Mouse (Mus musculus): Measurements from ENCODE around the gene 4931428L18Rik. TPM values are rescaled to one million over a fixed set of nuclear protein-coding genes. Genes with fewer than 3 reads are reported as not detected.
"Not testable (repeated sequence)": the region's sequence is repeated elsewhere in the genome, so short reads cannot be mapped to it uniquely, and the experiment has no call there.

Gene 4931428L18Rik
- polyA plus RNA-seq, 1 experiment from 2014 or later = not detected

DNA sequence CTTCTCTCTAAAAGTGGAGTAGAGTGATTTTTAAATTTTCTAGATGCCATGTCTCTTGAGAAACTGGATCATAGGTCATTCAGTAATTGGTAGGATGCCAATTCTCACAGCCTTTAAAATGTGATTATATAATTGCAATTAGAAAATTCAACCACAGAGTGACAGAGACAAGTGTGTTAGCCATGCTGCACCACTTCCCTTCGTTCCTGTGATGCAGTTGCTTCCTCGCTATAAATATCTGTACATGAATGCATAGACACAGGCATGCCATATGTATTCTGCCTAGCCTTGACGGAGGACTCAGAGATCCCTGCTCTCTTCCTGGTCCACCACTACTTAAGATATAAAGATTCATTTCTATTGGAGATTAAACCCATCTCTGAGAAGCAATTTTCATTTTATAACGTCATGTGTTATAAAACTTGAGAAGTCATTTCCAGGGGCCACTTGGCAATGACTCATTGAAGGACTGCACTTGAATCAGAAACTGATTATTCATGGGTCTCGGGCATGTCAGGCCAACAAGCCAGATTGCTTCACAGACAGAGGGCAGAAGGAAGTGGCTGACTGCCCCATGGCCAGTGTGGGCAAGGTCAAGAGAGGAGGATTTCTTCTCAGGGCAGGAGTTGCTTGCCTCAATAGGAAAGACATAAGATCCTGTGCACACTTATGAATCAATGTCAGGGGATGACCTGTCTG is 172.4 kb downstream of the 4931428L18Rik start:
- 76% methylated on average over 5 of the region's 5 CpGs for WGBS
- no peak for ATAC-seq (ENCODE audit: insufficient number of reproducible peaks, insufficient read depth, low FRiP score, low TSS enrichment, low read depth)
- no peak overlapping the region for H3K4me2 ChIP-seq
- no peak overlapping the region for H3K4me3 ChIP-seq (replicated peaks)
- no peak overlapping the region for H3K9ac ChIP-seq (replicated peaks)
- H3K27me3 ChIP-seq = no peaks in the 10 kb centered on the region
- no peak overlapping the region for H3K27ac ChIP-seq
- H3K36me3 ChIP-seq = no peaks in the 10 kb centered on the region
- H3K4me1 ChIP-seq (replicated peaks) = no peaks in the 10 kb centered on the region
- no peaks in the 10 kb centered on the region for H3K9me3 ChIP-seq

DNA sequence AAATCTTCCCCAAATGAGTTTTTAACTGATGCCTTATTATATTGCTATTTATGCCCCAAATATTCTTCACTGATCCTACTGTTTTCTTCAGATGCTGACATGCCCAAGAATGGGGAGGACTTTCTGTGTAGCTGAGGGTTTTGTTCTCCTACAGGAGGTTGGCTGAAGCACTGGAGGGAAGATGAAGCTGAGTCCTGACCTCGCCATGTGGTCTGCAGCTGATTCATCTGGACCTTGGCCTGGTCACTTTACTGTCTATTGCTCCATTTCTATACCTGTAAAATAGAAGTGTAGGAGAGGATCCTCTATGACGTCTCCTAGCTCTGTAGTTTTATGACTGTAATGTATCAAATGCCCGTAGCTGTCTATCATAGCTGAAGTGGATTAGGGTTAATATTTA is 179.3 kb downstream of the 4931428L18Rik start:
- Histone ChIP-seq H3K9ac (replicated peaks) (no peak overlapping the region), H3K9me3 (no peaks in the 10 kb centered on the region), H3K4me1 (replicated peaks) (no peaks in the 10 kb centered on the region), H3K36me3 (no peaks in the 10 kb centered on the region), H3K4me2 (no peak overlapping the region), H3K27me3 (no peaks in the 10 kb centered on the region), H3K4me3 (replicated peaks) (no peak overlapping the region), H3K27ac (no peak overlapping the region)
- 79% methylated on average over 3 of the region's 3 CpGs for WGBS
- ATAC-seq (ENCODE audit: insufficient number of reproducible peaks, insufficient read depth, low FRiP score, low TSS enrichment, low read depth) = no peak

DNA sequence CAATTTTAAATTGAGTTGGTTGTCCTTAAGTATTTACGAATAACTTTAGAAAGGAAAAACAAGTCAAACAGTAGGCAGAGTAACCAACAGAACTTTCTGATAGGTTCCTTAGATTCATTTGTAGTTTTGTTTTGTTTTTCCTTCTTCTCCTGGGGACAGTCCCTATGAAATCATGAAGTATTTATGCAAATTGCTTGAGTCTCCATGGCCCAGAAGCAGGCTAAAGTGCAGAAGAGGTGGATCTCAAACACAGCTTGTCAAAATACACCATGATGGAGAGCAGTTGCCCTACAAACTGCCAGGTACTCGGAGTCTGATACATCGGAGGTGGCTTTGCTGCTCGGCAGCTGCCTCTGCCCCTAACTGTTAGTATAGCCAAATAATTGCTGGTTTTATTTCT is 179.7 kb downstream of the 4931428L18Rik start:
- Histone ChIP-seq H3K9ac (replicated peaks) (no peak overlapping the region), H3K4me1 (replicated peaks) (no peaks in the 10 kb centered on the region), H3K27me3 (no peaks in the 10 kb centered on the region), H3K36me3 (no peaks in the 10 kb centered on the region), H3K9me3 (no peaks in the 10 kb centered on the region), H3K4me3 (replicated peaks) (no peak overlapping the region), H3K4me2 (no peak overlapping the region), H3K27ac (no peak overlapping the region)
- 82% methylated on average over 4 of the region's 4 CpGs for WGBS
- no peak for ATAC-seq (ENCODE audit: insufficient number of reproducible peaks, insufficient read depth, low FRiP score, low TSS enrichment, low read depth)

DNA sequence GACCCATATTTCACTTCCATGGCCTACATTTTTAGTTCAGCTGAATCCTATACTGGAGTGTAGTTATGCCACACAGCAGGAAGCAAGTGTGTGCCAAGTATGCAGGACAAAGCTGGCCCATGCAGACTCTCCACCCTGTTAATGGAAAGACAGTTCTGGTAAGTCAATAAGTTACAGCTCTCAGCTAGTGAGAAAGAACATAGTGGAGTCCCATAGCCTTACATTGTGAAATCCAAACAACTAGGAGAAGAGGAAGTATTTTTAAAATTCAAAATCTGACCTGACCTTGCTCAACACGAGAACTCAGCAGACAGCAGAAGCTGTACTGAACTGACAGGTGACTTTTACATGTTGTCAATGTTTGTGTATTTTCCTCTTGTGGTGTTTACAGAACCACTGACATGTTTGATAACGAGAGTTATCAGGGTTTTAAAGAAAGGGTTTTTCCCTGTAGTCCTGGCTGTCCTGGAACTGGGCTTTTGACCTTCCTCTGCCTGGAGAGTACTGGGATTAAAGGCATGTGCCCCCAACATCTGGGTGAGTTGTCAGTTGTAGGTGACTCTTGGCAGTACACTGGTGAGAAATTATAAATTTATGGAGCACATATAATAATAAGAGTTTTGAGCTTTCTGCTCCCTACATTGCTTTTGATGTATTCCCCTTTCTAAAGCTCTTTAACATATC is 188.5 kb downstream of the 4931428L18Rik start:
- H3K27ac ChIP-seq = no peak overlapping the region
- ATAC-seq (ENCODE audit: insufficient number of reproducible peaks, insufficient read depth, low FRiP score, low TSS enrichment, low read depth) = no peak
- no peak overlapping the region for H3K4me2 ChIP-seq
- no peaks in the 10 kb centered on the region for H3K36me3 ChIP-seq
- H3K4me3 ChIP-seq (replicated peaks) = no peak overlapping the region
- no peaks in the 10 kb centered on the region for H3K4me1 ChIP-seq (replicated peaks)
- no peaks in the 10 kb centered on the region for H3K9me3 ChIP-seq
- no peak overlapping the region for H3K9ac ChIP-seq (replicated peaks)
- WGBS = 75% methylated on average over 2 of the region's 2 CpGs
- H3K27me3 ChIP-seq = no peaks in the 10 kb centered on the region

DNA sequence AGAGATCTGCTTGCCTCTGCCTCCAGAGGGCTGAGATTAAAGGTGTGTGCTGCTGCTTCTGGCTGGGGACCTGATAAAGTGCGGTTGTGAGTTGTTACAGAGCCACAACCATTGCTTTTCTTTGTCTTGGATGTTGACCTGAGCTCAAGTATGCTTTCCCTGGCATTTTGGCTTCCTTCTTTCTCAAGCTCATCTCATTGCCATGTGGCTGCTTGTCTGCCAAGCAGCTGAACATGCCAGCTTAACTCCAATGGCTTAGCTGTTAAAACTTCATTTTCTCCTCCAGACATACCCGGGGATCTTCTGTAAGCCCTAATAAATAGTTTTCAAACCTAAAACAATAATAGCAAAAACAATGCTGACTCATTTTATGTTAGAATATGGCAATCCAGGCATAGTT is 190.1 kb downstream of the 4931428L18Rik start:
- Histone ChIP-seq H3K27me3 (no peaks in the 10 kb centered on the region), H3K27ac (no peak overlapping the region), H3K9ac (replicated peaks) (no peak overlapping the region), H3K4me2 (no peak overlapping the region), H3K4me3 (replicated peaks) (no peak overlapping the region), H3K36me3 (no peaks in the 10 kb centered on the region), H3K9me3 (no peaks in the 10 kb centered on the region), H3K4me1 (replicated peaks) (no peaks in the 10 kb centered on the region)
- ATAC-seq (ENCODE audit: insufficient number of reproducible peaks, insufficient read depth, low FRiP score, low TSS enrichment, low read depth) = no peak
- 94% methylated on average over 2 of the region's 2 CpGs for WGBS

DNA sequence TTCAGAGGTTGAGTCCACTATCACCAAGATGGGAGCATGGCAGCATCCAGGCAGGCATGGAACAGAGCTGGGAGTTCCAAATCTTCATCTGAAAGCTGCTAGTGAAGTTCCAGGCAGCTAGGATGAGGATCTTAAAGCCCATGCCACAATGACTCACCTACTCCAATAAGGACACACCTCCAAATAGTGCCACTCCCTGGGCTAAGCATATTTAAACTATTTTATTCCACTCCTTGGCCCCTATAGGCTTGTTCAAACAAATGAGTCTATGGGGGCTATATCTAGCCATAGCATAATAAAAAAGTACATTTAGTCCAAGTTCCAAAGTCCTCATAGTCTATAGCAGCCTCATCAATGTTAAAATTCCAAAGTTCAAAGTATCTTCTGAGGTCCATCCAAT is 199.3 kb downstream of the 4931428L18Rik start:
- H3K4me3 ChIP-seq (replicated peaks) = no peak overlapping the region
- H3K4me1 ChIP-seq (replicated peaks) = no peaks in the 10 kb centered on the region
- no peak overlapping the region for H3K4me2 ChIP-seq
- ATAC-seq (ENCODE audit: insufficient number of reproducible peaks, insufficient read depth, low FRiP score, low TSS enrichment, low read depth) = no peak
- no peaks in the 10 kb centered on the region for H3K9me3 ChIP-seq
- no peak overlapping the region for H3K9ac ChIP-seq (replicated peaks)
- H3K27me3 ChIP-seq = no peaks in the 10 kb centered on the region
- no peaks in the 10 kb centered on the region for H3K36me3 ChIP-seq
- H3K27ac ChIP-seq = no peak overlapping the region

DNA sequence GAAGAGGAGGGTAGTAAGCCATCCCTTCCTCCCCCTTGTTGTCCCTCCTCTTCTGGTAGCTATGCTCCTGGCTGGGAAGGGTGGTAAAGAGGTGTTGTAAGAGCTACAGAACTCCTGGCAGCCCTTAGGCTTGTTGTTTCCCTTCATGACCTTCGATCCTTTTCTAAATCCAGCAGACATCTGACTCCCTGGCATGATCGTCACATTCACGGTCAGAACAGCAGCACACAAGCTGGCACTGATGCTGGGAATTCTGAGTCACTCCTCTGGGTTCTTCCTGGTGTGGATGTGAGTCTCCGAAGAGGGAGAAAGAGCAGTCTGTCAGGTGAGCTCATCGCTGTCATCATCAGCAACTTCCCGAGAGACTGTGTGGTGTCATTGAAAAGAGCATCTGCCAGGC is 203.2 kb downstream of the 4931428L18Rik start:
- ATAC-seq (ENCODE audit: insufficient number of reproducible peaks, insufficient read depth, low FRiP score, low TSS enrichment, low read depth) = no peak
- no peaks in the 10 kb centered on the region for H3K9me3 ChIP-seq
- 83% methylated on average over 6 of the region's 6 CpGs for WGBS
- H3K4me2 ChIP-seq = no peak overlapping the region
- H3K4me1 ChIP-seq (replicated peaks) = no peaks in the 10 kb centered on the region
- no peak overlapping the region for H3K9ac ChIP-seq (replicated peaks)
- H3K27me3 ChIP-seq = no peaks in the 10 kb centered on the region
- H3K27ac ChIP-seq = no peak overlapping the region
- H3K4me3 ChIP-seq (replicated peaks) = no peak overlapping the region
- no peaks in the 10 kb centered on the region for H3K36me3 ChIP-seq

- Histone ChIP-seq H3K27ac (no peak overlapping the region), H3K36me3 (no peaks in the 10 kb centered on the region), H3K4me2 (no peak overlapping the region), H3K27me3 (no peaks in the 10 kb centered on the region), H3K9me3 (no peaks in the 10 kb centered on the region), H3K4me1 (replicated peaks) (no peaks in the 10 kb centered on the region), H3K9ac (replicated peaks) (no peak overlapping the region), H3K4me3 (replicated peaks) (no peak overlapping the region)
- WGBS = 64% methylated on average over 5 of the region's 5 CpGs
- no peak for ATAC-seq (ENCODE audit: insufficient number of reproducible peaks, insufficient read depth, low FRiP score, low TSS enrichment, low read depth)
Observed at GRCm38 (mm10) chr1:31017377-31017776, 205.1 kb downstream of the 4931428L18Rik start.

GRCm38 (mm10) chr1:31016068-31016467 is 206.4 kb downstream of the 4931428L18Rik start:
- no peaks in the 10 kb centered on the region for H3K4me1 ChIP-seq (replicated peaks)
- WGBS = 87% methylated on average over 6 of the region's 6 CpGs
- no peak for ATAC-seq (ENCODE audit: insufficient number of reproducible peaks, insufficient read depth, low FRiP score, low TSS enrichment, low read depth)
- H3K9me3 ChIP-seq = no peaks in the 10 kb centered on the region
- no peaks in the 10 kb centered on the region for H3K27me3 ChIP-seq
- H3K9ac ChIP-seq (replicated peaks) = no peak overlapping the region
- H3K36me3 ChIP-seq = no peaks in the 10 kb centered on the region
- H3K4me3 ChIP-seq (replicated peaks) = no peak overlapping the region
- no peak overlapping the region for H3K4me2 ChIP-seq
- H3K27ac ChIP-seq = no peak overlapping the region

- ATAC-seq (ENCODE audit: insufficient number of reproducible peaks, insufficient read depth, low FRiP score, low TSS enrichment, low read depth) = no peak
- Histone ChIP-seq H3K9me3 (no peaks in the 10 kb centered on the region), H3K27me3 (no peaks in the 10 kb centered on the region), H3K4me1 (replicated peaks) (no peaks in the 10 kb centered on the region), H3K9ac (replicated peaks) (no peak overlapping the region), H3K4me2 (no peak overlapping the region), H3K27ac (no peak overlapping the region), H3K4me3 (replicated peaks) (no peak overlapping the region), H3K36me3 (no peaks in the 10 kb centered on the region)
- WGBS = 57% methylated on average over 2 of the region's 2 CpGs
Observed at GRCm38 (mm10) chr1:31015261-31015660, 207.2 kb downstream of the 4931428L18Rik start.

DNA sequence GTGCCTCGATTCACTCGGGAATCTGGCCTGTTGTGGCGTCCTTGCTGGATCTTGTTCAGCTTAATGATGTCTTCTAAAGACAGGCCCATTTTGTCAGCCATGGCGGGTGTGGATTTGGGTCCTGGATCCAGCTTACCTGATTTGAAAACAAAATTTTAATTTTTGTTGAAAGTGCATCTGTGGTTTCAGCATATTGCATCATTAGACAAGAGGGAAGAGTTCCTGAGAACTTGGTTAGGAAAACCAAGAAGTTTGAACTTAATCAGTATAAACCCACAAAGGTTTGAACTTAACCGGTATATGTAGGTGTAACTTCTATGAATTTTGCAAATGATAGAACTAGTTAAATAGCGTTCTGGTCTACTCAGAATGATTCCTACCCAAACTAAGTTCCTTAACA is 244.6 kb downstream of the 4931428L18Rik start, which contains the start of gene AC153137.1:
Gene AC153137.1, minus strand, starts transcription at position 101 of the 400 bp plus-strand sequence.
- not testable (repeated sequence) for H3K4me3 ChIP-seq (replicated peaks); H3K9ac ChIP-seq (replicated peaks); H3K27ac ChIP-seq; H3K9me3 ChIP-seq; H3K36me3 ChIP-seq; ATAC-seq (ENCODE audit: insufficient number of reproducible peaks, insufficient read depth, low FRiP score, low TSS enrichment, low read depth); H3K4me2 ChIP-seq; H3K4me1 ChIP-seq (replicated peaks); H3K27me3 ChIP-seq
- 86% methylated on average over 5 of the region's 6 CpGs for WGBS

DNA sequence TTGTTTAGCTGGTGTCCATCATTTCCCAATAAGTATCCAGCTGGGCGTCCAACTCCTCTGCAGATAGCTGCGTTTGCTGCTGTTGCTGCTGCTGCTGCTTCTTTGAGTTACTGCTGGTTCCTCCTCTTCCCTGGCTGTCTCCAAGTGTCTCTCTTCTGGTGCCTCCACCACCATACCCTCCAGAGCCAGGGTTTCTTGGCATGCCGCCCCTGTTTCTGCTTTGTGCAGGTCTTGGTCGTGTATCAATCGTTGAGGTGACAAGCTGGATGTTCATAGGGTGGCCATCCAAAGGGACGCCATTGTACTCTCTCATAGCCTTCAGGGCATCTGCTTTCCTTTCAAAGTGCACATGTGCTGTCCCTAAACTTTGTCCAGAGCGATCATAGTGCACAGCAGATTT is 245.2 kb downstream of the 4931428L18Rik start:
- H3K4me1 ChIP-seq (replicated peaks); H3K27ac ChIP-seq; H3K36me3 ChIP-seq; H3K27me3 ChIP-seq; H3K9ac ChIP-seq (replicated peaks); H3K9me3 ChIP-seq; ATAC-seq (ENCODE audit: insufficient number of reproducible peaks, insufficient read depth, low FRiP score, low TSS enrichment, low read depth); H3K4me2 ChIP-seq; H3K4me3 ChIP-seq (replicated peaks): not testable (repeated sequence)
- 86% methylated on average over 7 of the region's 7 CpGs for WGBS
